In the genomic region with DNA sequence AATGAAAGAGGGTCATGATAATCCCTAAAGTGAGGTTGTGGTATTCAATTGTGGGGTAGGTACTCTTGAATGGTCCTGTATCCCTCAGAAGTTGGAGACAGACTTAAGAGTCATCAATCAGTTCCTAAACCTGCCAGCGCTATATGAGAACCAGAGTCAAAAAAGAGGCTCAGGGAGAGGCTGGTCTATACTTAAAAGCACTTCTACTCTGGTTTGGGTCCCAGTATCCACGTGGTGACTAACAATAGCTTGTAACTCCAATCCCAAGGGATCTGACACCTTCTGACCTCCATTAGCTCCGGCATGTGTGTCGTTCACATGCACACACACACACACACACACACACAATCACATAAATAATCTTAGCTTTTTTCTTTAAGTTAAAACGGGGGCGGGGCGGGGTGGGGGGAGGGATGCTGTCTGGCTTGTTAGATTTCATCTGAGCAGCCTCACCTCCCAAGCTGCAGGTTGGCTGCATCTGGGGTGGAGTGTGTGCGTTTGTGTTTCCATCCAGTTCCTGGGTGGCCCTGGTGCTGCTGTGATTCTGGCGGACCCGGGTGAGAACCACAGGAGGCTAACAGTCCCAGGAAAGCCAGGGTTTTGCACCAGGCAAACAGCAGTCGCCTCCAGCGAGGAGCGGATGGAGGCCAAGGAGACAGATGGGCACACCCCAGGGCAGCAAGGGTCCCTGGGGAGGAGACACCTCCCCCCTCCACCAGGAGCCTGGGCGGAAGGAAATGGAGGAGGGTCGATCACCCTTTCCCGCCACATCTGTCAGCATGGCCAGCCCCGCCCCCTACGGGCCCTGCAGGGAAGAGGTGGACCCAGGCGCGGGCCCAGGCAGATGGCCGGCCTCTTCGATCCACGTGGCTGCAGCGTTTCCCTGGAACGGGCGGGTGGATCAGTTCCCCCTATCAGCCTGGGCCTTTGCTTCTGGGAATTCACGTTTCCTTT, we compare ENCODE assay signal across 8 mouse cellular contexts. TPM values are rescaled to one million over a fixed set of nuclear protein-coding genes. Genes with fewer than 3 reads are reported as not detected.
DNase-seq lines count a peak whose midpoint lies in the region; ATAC-seq and TF ChIP-seq lines count a peak whose summit lies in the region.

No protein-coding gene starts in this region.

- H3K9me3 ChIP-seq in G1E (replicated peaks) = no peaks in the 10 kb centered on the region
- no peaks in the 10 kb centered on the region for H3K9me3 ChIP-seq in forebrain, embryonic 11.5 days (ENCODE audit: control insufficient read depth, low read length)

- H3K4me3 ChIP-seq in G1E (ENCODE audit: low read depth, low read length) (peak overlapping the region; percentile 72), macrophage (ENCODE audit: inconsistent target) (peak overlapping the region; percentile 7; the same call in 1 of the 2 replicates)
- peak overlapping the region; percentile 20; the same call in 1 of the 2 replicates for H3K4me3 ChIP-seq in forebrain, embryonic 11.5 days (ENCODE audit: low read depth, low read length)
- peak overlapping the region; percentile 40 for H3K4me3 ChIP-seq in layer of hippocampus, adult 2 months

- H3K36me3 ChIP-seq in G1E (replicated peaks) (no peaks in the 10 kb centered on the region), macrophage (ENCODE audit: inconsistent target) (no peaks in the 10 kb centered on the region)
- no peaks in the 10 kb centered on the region for H3K36me3 ChIP-seq in forebrain, embryonic 11.5 days (ENCODE audit: control insufficient read depth, insufficient read depth, low read length)

- DNase-seq in G1E (ENCODE audit: low spot score) = peak; percentile 86
- peak; percentile 73 for DNase-seq in c-Kit-positive CD71-positive TER-119-negative erythroid progenitor cells, embryonic 14.5 days (ENCODE audit: low read depth)
- DNase-seq in forebrain, embryonic 11.5 days (ENCODE audit: low spot score) = peak; percentile 94
- DNase-seq in heart, postnatal 25 days (ENCODE audit: low spot score) = peak; percentile 82
- peak in 1 of 2 experiments; percentile 24 for DNase-seq in layer of hippocampus, adult 2 months (ENCODE audit: low spot score in 2 of 2)
- peak; percentile 40 for DNase-seq in right cerebral cortex, postnatal 14 days
- DNase-seq in urinary bladder, postnatal 36 days (ENCODE audit: low spot score in 2 of 2) = peak; percentile 60 to 86

- ATAC-seq in G1E (ENCODE audit: extremely low read depth, insufficient number of reproducible peaks, low FRiP score, poor library complexity, severe bottlenecking) = peak; percentile 64; the same call in 1 of the 2 replicates
- peak; percentile 86 for ATAC-seq in forebrain, embryonic 11.5 days (replicated peaks; ENCODE audit: low FRiP score)

- no peaks in the 10 kb centered on the region for H3K79me2 ChIP-seq in macrophage (ENCODE audit: inconsistent target)

- peak overlapping the region; percentile 47 for H3K4me2 ChIP-seq in forebrain, embryonic 11.5 days (ENCODE audit: low read depth, low read length, severe bottlenecking)

- intact Hi-C loops in heart, postnatal 25 days (cut with DNase I) = loop anchor here (1.0 to 2.0 kb wide), 3 partner anchors 15 to 117 kb away; no protein-coding TSS in a partner anchor

- TF ChIP-seq CTCF in G1E (IDR thresholded peaks at IDR 0.05; ENCODE audit: low read depth, low read length) = no peak
- TF ChIP-seq CTCF in layer of hippocampus, adult 2 months (conservative IDR thresholded peaks at IDR 0.05) = peak; percentile 50

- H3K27ac ChIP-seq in forebrain, embryonic 11.5 days (ENCODE audit: low read depth, low read length) = no peak overlapping the region
- H3K27ac ChIP-seq in layer of hippocampus, adult 2 months = no peak overlapping the region
- H3K27ac ChIP-seq in macrophage = peak overlapping the region; percentile 97

- H3K27me3 ChIP-seq in G1E (ENCODE audit: insufficient read depth, low read length) = no peaks in the 10 kb centered on the region; the same call in 1 of the 2 replicates
- no peaks in the 10 kb centered on the region; the same call in 1 of the 2 replicates for H3K27me3 ChIP-seq in forebrain, embryonic 11.5 days (ENCODE audit: control insufficient read depth, insufficient read depth, low read length)

- peak overlapping the region; percentile 18 for H3K9ac ChIP-seq in forebrain, embryonic 11.5 days (ENCODE audit: low read length)

- 2% methylated on average over 27 of the region's 27 CpGs for whole genome bisulfite sequencing in forebrain, embryonic 11.5 days
- WGBS in macrophage (ENCODE audit: missing documents) = 11% methylated on average over 23 of the region's 27 CpGs

- H3K4me1 ChIP-seq in G1E (ENCODE audit: insufficient read depth, low read depth, low read length) = peaks cover 94% of the 10 kb centered on the region
- H3K4me1 ChIP-seq in forebrain, embryonic 11.5 days (replicated peaks; ENCODE audit: control insufficient read depth, insufficient read depth, low read length) = peaks cover 12% of the 10 kb centered on the region

RNA-seq across cellular contexts. Expression of gene Fgd2, which starts 37.0 kb away (rescaled TPM):
- total RNA-seq in G1E (2014; fragmentation: Nextera tagmentation) = not detected in 2 replicates
- total RNA-seq in G1E (2017) = 0.41 and 0.60 TPM in 2 replicates
- polyA plus RNA-seq in G1E (2012) = 0.08 and 0.22 TPM in 2 replicates
- 2.4 TPM in 2 replicates for polyA plus RNA-seq in forebrain, embryonic 11.5 days (2014; fragmentation: Nextera tagmentation; extraction: Ambion mirVana)
- 1 to 10 TPM; 1.8 to 2.7 TPM for total RNA-seq in heart, postnatal 25 days (2021)
- 1 to 10 TPM; 3.8 to 4.4 TPM for total RNA-seq in layer of hippocampus, adult 2 months (2021)
- 1,000 to 10,000 TPM in 7 of 26 experiments, 100 to 1,000 TPM in 18, 10 to 100 TPM in 1; 86.9 to 1,791 (median 552) TPM for total RNA-seq in macrophage (2018; cell fraction: chromatin; rRNA removed)
- total RNA-seq in macrophage (2018; cell fraction: cytosol; rRNA removed) = 100 to 1,000 TPM in 4 of 26 experiments, 10 to 100 TPM in 22; 20.6 to 153 (median 53.9) TPM
- 100 to 1,000 TPM in 25 of 26 experiments, 10 to 100 TPM in 1; 94.6 to 605 (median 335) TPM for total RNA-seq in macrophage (2018; cell fraction: nucleus; rRNA removed)
- polyA plus RNA-seq in macrophage (2018) = 29.2 to 94.0 TPM (median 43.1 TPM) in 3 replicates

RNA-seq across cellular contexts. Expression of gene Mtch1, which starts 50.0 kb away (rescaled TPM):
- total RNA-seq in G1E (2014; fragmentation: Nextera tagmentation) (82.9 and 101 TPM in 2 replicates), G1E (2017) (78.7 and 86.7 TPM in 2 replicates)
- polyA plus RNA-seq in G1E (2012) (175 and 181 TPM in 2 replicates), macrophage (2018) (107 to 155 TPM (median 130 TPM) in 3 replicates)
- polyA plus RNA-seq in forebrain, embryonic 11.5 days (2014; fragmentation: Nextera tagmentation; extraction: Ambion mirVana) = 332 and 420 TPM in 2 replicates
- total RNA-seq in heart, postnatal 25 days (2021) = 100 to 1,000 TPM; 220 TPM
- 100 to 1,000 TPM; 587 to 618 TPM for total RNA-seq in layer of hippocampus, adult 2 months (2021)
- total RNA-seq in macrophage (2018; cell fraction: chromatin; rRNA removed) = 100 to 1,000 TPM in 15 of 26 experiments, 10 to 100 TPM in 11; 33.9 to 200 (median 104) TPM
- 100 to 1,000 TPM; 105 to 170 (median 135) TPM for total RNA-seq in macrophage (2018; cell fraction: cytosol; rRNA removed)
- 100 to 1,000 TPM in 3 of 26 experiments, 10 to 100 TPM in 23; 40.0 to 130 (median 72.8) TPM for total RNA-seq in macrophage (2018; cell fraction: nucleus; rRNA removed)

Comparison
In these comparisons a context has a peak if more than half of its experiments do, and no peak if none do; other contexts are left out.
1. H3K4me3 ChIP-seq: peak in every context shown above with its lines; median percentile 72 in G1E; 40 in layer of hippocampus, adult 2 months; 20 in forebrain, embryonic 11.5 days; 7 in macrophage.